Mouse (Mus musculus): ENCODE measurements at regions not wholly inside any gene's neighbourhood (a gene's known extent, or its start where the extent isn't known, plus 50 kb on each side); places are given as distances from the start of the nearest gene placed in this dataset.

DNA sequence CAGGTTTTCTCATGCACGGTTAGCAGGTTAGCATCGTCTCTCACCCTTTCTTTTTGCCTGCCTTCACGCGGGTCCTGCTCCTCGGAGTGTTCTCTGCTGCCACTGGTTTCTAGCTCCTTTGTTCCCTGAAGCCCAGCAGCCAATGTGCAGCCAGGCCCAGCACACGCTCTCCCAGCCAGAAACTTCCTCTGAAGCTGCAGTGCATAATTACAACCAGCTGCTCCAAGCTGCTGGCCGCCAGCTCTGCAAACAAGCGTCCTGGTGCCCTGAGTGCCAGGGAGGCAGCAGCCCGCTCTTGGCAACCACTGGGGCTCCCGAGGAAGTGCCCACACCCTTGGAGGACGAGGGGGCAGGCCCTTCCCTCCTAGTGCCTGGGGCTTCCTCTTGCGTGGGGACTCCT is 74.8 kb upstream of the Maml3 start:
- H3K9ac ChIP-seq (replicated peaks; ENCODE audit: low read depth, low read length), result peak overlapping the region; percentile 12
- no peaks in the 10 kb centered on the region for H3K27me3 ChIP-seq (ENCODE audit: control insufficient read depth, insufficient read depth, low read length)
- ATAC-seq (ENCODE audit: low read depth), result peak; percentile 87
- no peaks in the 10 kb centered on the region for H3K36me3 ChIP-seq (ENCODE audit: control insufficient read depth, insufficient read depth, low read length)
- peaks cover 30% of the 10 kb centered on the region for H3K4me1 ChIP-seq (ENCODE audit: control insufficient read depth, insufficient read depth, low read length)
- WGBS, result under 1% methylated on average over 12 of the region's 12 CpGs
- H3K4me2 ChIP-seq (ENCODE audit: low read depth, low read length), result peak overlapping the region; percentile 24
- 0 out of 2 replicates have a peak overlapping the region, but pooled peaks have one; percentile 0 for H3K4me3 ChIP-seq (ENCODE audit: low read depth, low read length)
- peak overlapping the region; percentile 81 for H3K27ac ChIP-seq (ENCODE audit: low read depth, low read length)
- no peaks in the 10 kb centered on the region for H3K9me3 ChIP-seq (ENCODE audit: control insufficient read depth, low read length)

DNA sequence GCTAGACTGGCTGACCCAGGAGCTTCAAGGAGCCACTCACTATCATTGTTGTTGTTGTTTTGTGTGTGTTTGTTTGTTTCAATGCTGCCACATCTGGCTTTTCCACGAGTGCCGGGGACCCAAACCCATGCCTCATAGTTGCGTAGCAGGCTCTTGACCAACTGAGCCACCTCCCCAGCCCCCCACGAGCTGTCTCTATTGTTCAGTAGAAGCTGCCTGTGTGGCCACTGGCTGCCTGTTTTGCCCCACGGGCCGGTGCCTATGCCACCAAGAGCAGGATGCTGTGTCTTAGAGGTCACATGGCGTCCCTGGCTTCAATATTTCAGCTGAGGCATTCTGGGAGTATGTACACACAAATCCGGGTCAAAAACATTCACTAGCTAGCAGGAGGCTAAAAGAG is 75.4 kb upstream of the Maml3 start:
- no peaks in the 10 kb centered on the region for H3K36me3 ChIP-seq (ENCODE audit: control insufficient read depth, insufficient read depth, low read length)
- no peak overlapping the region for H3K9ac ChIP-seq (replicated peaks; ENCODE audit: low read depth, low read length)
- H3K27me3 ChIP-seq (ENCODE audit: control insufficient read depth, insufficient read depth, low read length), result no peaks in the 10 kb centered on the region
- H3K4me1 ChIP-seq (ENCODE audit: control insufficient read depth, insufficient read depth, low read length), result peaks cover 30% of the 10 kb centered on the region
- ATAC-seq (ENCODE audit: low read depth), result 0 out of 2 replicates have a peak, but pooled peaks have one; percentile 8
- no peak overlapping the region for H3K4me2 ChIP-seq (ENCODE audit: low read depth, low read length)
- no peaks in the 10 kb centered on the region for H3K9me3 ChIP-seq (ENCODE audit: control insufficient read depth, low read length)
- WGBS, result 13% methylated on average over 8 of the region's 8 CpGs
- no peak overlapping the region for H3K4me3 ChIP-seq (ENCODE audit: low read depth, low read length)
- peak overlapping the region; percentile 81 for H3K27ac ChIP-seq (ENCODE audit: low read depth, low read length)

DNA sequence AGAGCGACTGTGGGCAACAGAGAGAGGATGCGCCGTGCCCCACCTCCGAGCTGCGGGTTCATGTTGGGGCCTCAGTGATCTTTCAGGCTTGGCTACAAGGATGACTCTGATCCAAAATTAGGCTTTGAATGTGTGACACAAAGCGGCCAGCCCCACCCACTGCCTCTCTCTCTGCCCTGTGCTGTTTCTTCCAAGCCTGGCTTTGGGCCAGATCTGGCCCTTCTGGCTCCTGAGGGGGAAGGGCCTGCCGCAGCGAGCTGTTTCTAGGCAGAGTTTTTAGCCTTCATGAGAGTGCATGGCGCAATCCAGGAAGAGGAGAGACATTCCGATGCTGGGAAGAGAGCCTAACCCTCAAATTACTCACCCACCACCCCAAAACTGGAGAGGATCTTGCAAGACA is 75.9 kb upstream of the Maml3 start:
- H3K27ac ChIP-seq (ENCODE audit: low read depth, low read length), result peak overlapping the region; percentile 81
- no peaks in the 10 kb centered on the region for H3K27me3 ChIP-seq (ENCODE audit: control insufficient read depth, insufficient read depth, low read length)
- H3K9me3 ChIP-seq (ENCODE audit: control insufficient read depth, low read length), result no peaks in the 10 kb centered on the region
- 17% methylated on average over 10 of the region's 10 CpGs for WGBS
- peaks cover 30% of the 10 kb centered on the region for H3K4me1 ChIP-seq (ENCODE audit: control insufficient read depth, insufficient read depth, low read length)
- 0 out of 2 replicates have a peak overlapping the region, but pooled peaks have one; percentile 14 for H3K4me2 ChIP-seq (ENCODE audit: low read depth, low read length)
- no peak overlapping the region for H3K9ac ChIP-seq (replicated peaks; ENCODE audit: low read depth, low read length)
- H3K36me3 ChIP-seq (ENCODE audit: control insufficient read depth, insufficient read depth, low read length), result no peaks in the 10 kb centered on the region
- ATAC-seq (ENCODE audit: low read depth), result peak; percentile 65
- no peak overlapping the region for H3K4me3 ChIP-seq (ENCODE audit: low read depth, low read length)

DNA sequence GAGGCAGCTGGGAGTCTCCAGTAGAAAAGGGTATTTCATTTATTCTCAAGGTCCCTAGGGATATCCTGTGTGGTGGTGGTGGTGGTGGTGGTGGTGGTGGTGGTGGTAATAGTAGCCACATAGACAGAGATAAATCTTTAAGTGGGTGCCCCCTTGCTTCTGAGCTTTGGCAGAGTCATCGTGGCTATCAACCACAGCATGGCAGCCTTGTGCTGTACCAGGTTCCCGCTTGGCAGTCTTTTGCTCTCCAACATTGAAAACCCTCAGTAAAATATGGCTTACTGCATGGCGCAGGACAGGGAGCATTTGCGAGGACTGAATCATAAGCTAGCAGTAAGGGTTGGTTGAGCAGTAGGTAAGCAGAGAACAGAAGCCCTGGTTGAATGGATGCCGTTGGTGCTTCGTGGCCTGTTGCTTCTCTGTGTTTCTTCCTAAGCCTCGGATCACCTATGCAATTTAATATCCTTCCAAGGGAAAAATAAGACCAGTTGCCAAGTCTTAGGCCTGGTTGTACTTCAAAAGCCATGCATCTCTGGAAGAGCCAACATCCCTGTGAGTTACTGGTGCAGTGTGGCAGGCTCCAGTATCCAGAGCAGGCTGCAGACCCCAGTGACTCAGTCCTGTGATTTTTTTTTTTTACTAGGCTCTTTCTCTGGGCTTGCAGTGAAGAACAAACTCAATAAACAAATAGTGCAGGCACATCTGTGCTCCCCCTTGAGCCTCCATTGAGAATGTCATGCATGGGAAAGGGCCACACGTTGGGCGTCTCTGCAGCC is 76.6 kb upstream of the Maml3 start:
- no peak overlapping the region for H3K4me3 ChIP-seq (ENCODE audit: low read depth, low read length)
- ATAC-seq (ENCODE audit: low read depth), result no peak
- H3K36me3 ChIP-seq (ENCODE audit: control insufficient read depth, insufficient read depth, low read length), result no peaks in the 10 kb centered on the region
- peaks cover 30% of the 10 kb centered on the region for H3K4me1 ChIP-seq (ENCODE audit: control insufficient read depth, insufficient read depth, low read length)
- no peak overlapping the region for H3K9ac ChIP-seq (replicated peaks; ENCODE audit: low read depth, low read length)
- H3K4me2 ChIP-seq (ENCODE audit: low read depth, low read length), result no peak overlapping the region
- H3K9me3 ChIP-seq (ENCODE audit: control insufficient read depth, low read length), result no peaks in the 10 kb centered on the region
- no peaks in the 10 kb centered on the region for H3K27me3 ChIP-seq (ENCODE audit: control insufficient read depth, insufficient read depth, low read length)
- no peak overlapping the region; the same call in 1 of the 2 replicates for H3K27ac ChIP-seq (ENCODE audit: low read depth, low read length)
- 82% methylated on average over 9 of the region's 9 CpGs for WGBS

DNA sequence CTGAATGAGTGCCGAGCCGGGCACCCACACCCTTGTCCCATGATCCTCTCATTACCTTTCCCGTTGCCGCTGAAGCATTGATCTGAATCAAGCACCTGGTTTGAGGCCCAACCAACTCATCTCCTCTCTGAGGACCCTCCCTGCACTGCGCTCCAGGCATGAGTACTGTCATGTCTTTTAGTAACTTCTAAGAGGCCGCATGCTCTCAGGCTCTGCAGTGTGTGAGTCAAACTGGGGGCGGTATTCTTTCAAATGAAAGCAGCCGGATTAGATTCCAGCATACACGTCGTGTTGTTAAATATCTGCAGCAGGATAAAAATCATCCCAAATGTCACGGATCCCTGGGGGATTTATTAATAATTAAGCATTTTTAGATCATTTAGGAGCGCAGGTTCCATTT is 79.4 kb upstream of the Maml3 start:
- Histone ChIP-seq H3K36me3 (ENCODE audit: control insufficient read depth, insufficient read depth, low read length) (no peaks in the 10 kb centered on the region), H3K4me2 (ENCODE audit: low read depth, low read length) (no peak overlapping the region), H3K27me3 (ENCODE audit: control insufficient read depth, insufficient read depth, low read length) (no peaks in the 10 kb centered on the region), H3K9ac (replicated peaks; ENCODE audit: low read depth, low read length) (no peak overlapping the region), H3K4me3 (ENCODE audit: low read depth, low read length) (no peak overlapping the region), H3K4me1 (ENCODE audit: control insufficient read depth, insufficient read depth, low read length) (peaks cover 22% of the 10 kb centered on the region), H3K9me3 (ENCODE audit: control insufficient read depth, low read length) (no peaks in the 10 kb centered on the region), H3K27ac (ENCODE audit: low read depth, low read length) (no peak overlapping the region)
- 55% methylated on average over 12 of the region's 12 CpGs for WGBS
- no peak for ATAC-seq (ENCODE audit: low read depth)

DNA sequence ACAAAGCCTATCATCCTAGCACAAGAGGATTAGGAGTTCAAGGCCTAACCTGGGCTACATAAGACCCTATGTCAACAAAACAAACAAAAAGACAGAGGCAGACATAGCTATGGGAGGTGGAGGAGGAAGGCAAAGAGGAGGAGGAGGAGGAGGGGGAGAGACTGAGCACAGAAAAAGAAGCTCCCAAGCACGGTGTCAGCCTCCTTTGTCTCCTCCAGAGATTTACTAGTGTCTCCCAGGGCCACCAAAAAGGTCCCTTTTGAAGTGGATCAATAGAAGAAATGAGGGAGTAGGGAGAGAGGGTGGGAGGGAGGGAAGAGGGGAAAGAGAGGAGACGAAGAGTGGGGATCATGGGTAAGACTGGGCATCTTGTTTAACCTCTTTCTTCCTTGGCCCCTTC is 80.5 kb upstream of the Maml3 start:
- H3K27me3 ChIP-seq (ENCODE audit: control insufficient read depth, insufficient read depth, low read length), result no peaks in the 10 kb centered on the region
- H3K4me1 ChIP-seq (ENCODE audit: control insufficient read depth, insufficient read depth, low read length), result peaks cover 11% of the 10 kb centered on the region
- no peak overlapping the region for H3K4me2 ChIP-seq (ENCODE audit: low read depth, low read length)
- ATAC-seq (ENCODE audit: low read depth), result no peak
- no peaks in the 10 kb centered on the region for H3K36me3 ChIP-seq (ENCODE audit: control insufficient read depth, insufficient read depth, low read length)
- H3K27ac ChIP-seq (ENCODE audit: low read depth, low read length), result no peak overlapping the region
- 11% methylated on average over 2 of the region's 2 CpGs for WGBS
- no peak overlapping the region for H3K9ac ChIP-seq (replicated peaks; ENCODE audit: low read depth, low read length)
- H3K4me3 ChIP-seq (ENCODE audit: low read depth, low read length), result no peak overlapping the region
- no peaks in the 10 kb centered on the region for H3K9me3 ChIP-seq (ENCODE audit: control insufficient read depth, low read length)

DNA sequence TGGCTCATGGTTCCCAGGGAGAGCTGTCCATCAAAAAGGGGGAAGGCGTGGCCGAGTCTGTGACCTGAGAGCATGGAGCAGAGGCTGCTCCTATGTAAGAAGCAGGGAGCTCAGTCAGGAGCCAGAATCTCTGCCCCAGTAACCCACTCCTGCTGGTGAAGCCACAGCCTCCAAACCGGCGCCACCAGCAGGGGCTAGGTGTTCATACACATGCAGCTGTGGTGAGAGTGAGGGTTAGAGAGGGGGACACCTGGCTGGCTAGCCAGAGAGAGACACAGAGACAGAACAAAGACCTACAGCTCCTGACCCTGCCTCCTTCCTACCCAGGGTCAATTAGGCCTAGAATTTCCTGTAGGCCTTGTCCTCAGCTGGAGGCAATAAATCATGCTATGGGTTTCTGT is 80.7 kb upstream of the Foxo1 start:
- Histone ChIP-seq H3K36me3 (ENCODE audit: control insufficient read depth, insufficient read depth, low read length) (no peaks in the 10 kb centered on the region), H3K9me3 (ENCODE audit: control insufficient read depth, low read length) (no peaks in the 10 kb centered on the region), H3K9ac (replicated peaks; ENCODE audit: low read depth, low read length) (no peak overlapping the region), H3K4me1 (ENCODE audit: control insufficient read depth, insufficient read depth, low read length) (peaks cover 3% of the 10 kb centered on the region; the same call in 1 of the 2 replicates), H3K4me2 (ENCODE audit: low read depth, low read length) (no peak overlapping the region), H3K4me3 (ENCODE audit: low read depth, low read length) (no peak overlapping the region), H3K27me3 (ENCODE audit: control insufficient read depth, insufficient read depth, low read length) (no peaks in the 10 kb centered on the region), H3K27ac (ENCODE audit: low read depth, low read length) (no peak overlapping the region)
- ATAC-seq (ENCODE audit: low read depth), result no peak
- 23% methylated on average over 4 of the region's 4 CpGs for WGBS

DNA sequence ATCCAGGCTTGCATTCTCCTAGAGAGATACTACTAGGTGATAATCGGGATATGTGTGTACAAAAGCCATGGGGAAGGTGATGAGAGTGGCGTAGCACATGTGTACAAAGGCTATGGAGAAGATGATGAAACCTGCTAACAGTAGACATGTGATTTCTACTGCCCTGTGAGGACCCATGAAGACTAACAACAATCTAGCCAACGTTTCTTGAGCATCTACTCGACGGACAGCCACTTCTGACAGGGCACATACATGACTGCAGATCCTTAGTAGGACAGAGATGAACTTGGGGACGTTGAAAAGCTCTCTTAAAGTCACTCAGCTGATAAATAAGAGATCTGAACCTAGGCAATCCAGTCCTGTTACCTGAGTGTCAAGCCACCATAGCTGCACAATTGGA is 79.8 kb upstream of the Foxo1 start:
- Histone ChIP-seq H3K27ac (ENCODE audit: low read depth, low read length) (no peak overlapping the region), H3K9ac (replicated peaks; ENCODE audit: low read depth, low read length) (no peak overlapping the region), H3K4me2 (ENCODE audit: low read depth, low read length) (no peak overlapping the region), H3K9me3 (ENCODE audit: control insufficient read depth, low read length) (no peaks in the 10 kb centered on the region), H3K36me3 (ENCODE audit: control insufficient read depth, insufficient read depth, low read length) (no peaks in the 10 kb centered on the region), H3K27me3 (ENCODE audit: control insufficient read depth, insufficient read depth, low read length) (no peaks in the 10 kb centered on the region), H3K4me3 (ENCODE audit: low read depth, low read length) (no peak overlapping the region), H3K4me1 (ENCODE audit: control insufficient read depth, insufficient read depth, low read length) (peaks cover 3% of the 10 kb centered on the region; the same call in 1 of the 2 replicates)
- WGBS, result 86% methylated on average over 6 of the region's 6 CpGs
- ATAC-seq (ENCODE audit: low read depth), result no peak

DNA sequence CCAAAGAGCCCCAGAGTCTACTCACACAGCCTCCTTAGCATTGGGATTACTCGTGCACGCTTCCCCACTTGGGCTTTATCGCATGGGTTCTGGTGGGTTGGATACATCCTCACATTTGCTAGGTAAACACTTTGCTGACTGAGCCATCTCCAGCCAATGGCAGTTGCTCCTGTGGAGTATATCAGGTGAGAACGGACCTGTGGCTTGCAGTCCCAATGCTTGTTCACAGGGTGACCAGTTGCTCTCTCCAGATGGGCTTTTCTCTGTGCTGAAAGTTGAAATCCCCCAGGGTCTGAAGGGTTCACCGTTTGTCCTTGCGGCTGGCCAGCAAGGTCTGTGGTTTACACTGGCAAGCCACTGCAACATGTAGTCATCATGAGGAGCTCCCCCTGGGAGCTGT is 79.1 kb upstream of the Foxo1 start:
- H3K4me1 ChIP-seq (ENCODE audit: control insufficient read depth, insufficient read depth, low read length), result peaks cover 3% of the 10 kb centered on the region; the same call in 1 of the 2 replicates
- H3K9ac ChIP-seq (replicated peaks; ENCODE audit: low read depth, low read length), result no peak overlapping the region
- no peak for ATAC-seq (ENCODE audit: low read depth)
- H3K4me3 ChIP-seq (ENCODE audit: low read depth, low read length), result no peak overlapping the region
- 93% methylated on average over 6 of the region's 6 CpGs for WGBS
- H3K36me3 ChIP-seq (ENCODE audit: control insufficient read depth, insufficient read depth, low read length), result no peaks in the 10 kb centered on the region
- H3K27ac ChIP-seq (ENCODE audit: low read depth, low read length), result no peak overlapping the region
- no peaks in the 10 kb centered on the region for H3K27me3 ChIP-seq (ENCODE audit: control insufficient read depth, insufficient read depth, low read length)
- no peaks in the 10 kb centered on the region for H3K9me3 ChIP-seq (ENCODE audit: control insufficient read depth, low read length)
- H3K4me2 ChIP-seq (ENCODE audit: low read depth, low read length), result no peak overlapping the region

Measured in neural tube, embryonic 14.5 days (tissue).